Mouse (Mus musculus): ENCODE data around the gene Odf2l. TPM values are rescaled to one million over a fixed set of nuclear protein-coding genes. Genes with fewer than 3 reads are reported as not detected.

Odf2l gene
- polyA plus RNA-seq, 1 experiment, result 3.9 TPM

DNA sequence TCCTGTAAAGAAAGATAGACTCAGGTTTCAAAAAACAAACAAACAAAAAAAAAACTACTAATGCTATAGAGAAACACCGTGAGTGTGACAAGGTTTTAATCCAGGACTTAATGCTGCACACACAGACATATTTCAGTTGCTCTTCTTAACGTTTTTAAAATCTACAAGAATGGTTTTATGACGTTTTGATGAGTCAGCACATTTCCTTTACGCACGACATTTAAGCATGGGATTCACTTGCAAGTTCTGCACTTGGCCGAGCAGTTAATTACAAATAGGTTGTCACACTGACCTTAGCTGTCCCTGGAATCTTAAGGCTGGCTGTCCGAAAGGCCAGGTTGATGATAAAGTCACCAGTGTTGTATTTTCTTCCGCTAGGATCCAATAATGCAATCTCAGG is 37.5 kb upstream of the Odf2l start:
- Histone ChIP-seq H3K79me2 (ENCODE audit: control insufficient read depth, insufficient read depth) (no peaks in the 10 kb centered on the region), H3K4me3 (no peak overlapping the region), H3ac (ENCODE audit: control insufficient read depth, insufficient read length) (no peak overlapping the region), H3K4me2 (ENCODE audit: low read depth) (no peak overlapping the region), H3K27me3 (ENCODE audit: control insufficient read depth, insufficient read depth, insufficient read length) (no peaks in the 10 kb centered on the region), H3K36me3 (ENCODE audit: control insufficient read depth, insufficient read depth) (no peaks in the 10 kb centered on the region)
- TF ChIP-seq TCF3 (IDR thresholded peaks at IDR 0.05; ENCODE audit: insufficient read length, low read depth) (no peak), E2F4 (IDR thresholded peaks at IDR 0.05; ENCODE audit: insufficient read depth) (no peak), REST (IDR thresholded peaks at IDR 0.05; ENCODE audit: insufficient read depth, insufficient read length) (no peak)

DNA sequence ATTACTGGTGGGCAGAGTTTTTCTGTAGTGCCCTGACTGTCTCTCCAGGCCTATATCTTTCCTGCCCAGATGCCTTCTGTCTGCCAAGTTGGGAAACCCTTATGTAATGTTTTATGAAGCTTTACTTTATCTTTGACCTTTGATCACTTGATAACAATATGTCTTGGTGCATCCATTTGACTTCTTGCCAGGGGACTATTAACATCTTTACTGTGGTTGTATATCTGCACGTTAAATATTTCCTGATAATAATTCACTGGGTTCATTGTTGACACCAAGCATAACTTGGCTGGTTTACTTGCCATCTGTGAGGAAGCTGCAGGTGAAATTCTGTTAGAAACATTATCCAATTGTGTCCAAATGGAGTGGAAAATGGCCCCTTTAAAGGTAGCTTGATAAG is 35.3 kb upstream of the Odf2l start:
- no peak overlapping the region for H3ac ChIP-seq (ENCODE audit: control insufficient read depth, insufficient read length)
- H3K79me2 ChIP-seq (ENCODE audit: control insufficient read depth, insufficient read depth), result no peaks in the 10 kb centered on the region
- no peaks in the 10 kb centered on the region for H3K36me3 ChIP-seq (ENCODE audit: control insufficient read depth, insufficient read depth)
- no peak for TF ChIP-seq MAX (IDR thresholded peaks at IDR 0.05; ENCODE audit: low read depth)
- TF ChIP-seq CEBPB (IDR thresholded peaks at IDR 0.05; ENCODE audit: insufficient read depth, poor library complexity, severe bottlenecking), result no peak
- no peak for TF ChIP-seq TCF3 (IDR thresholded peaks at IDR 0.05; ENCODE audit: insufficient read length, low read depth)
- TF ChIP-seq TCF12 (IDR thresholded peaks at IDR 0.05; ENCODE audit: insufficient read depth, poor library complexity, severe bottlenecking), result no peak
- no peak for TF ChIP-seq MYOD1 (IDR thresholded peaks at IDR 0.05; ENCODE audit: control insufficient read depth in 1 of 3, insufficient read length in 2 of 3, low read depth in 2 of 3)
- no peak for TF ChIP-seq POLR2A (IDR thresholded peaks at IDR 0.05; ENCODE audit: insufficient read length, low read depth)
- TF ChIP-seq MYOG (IDR thresholded peaks at IDR 0.05; ENCODE audit: control insufficient read depth in 1 of 3, insufficient read depth in 1 of 3, insufficient read length in 2 of 3, low read depth in 2 of 3), result no peak
- TF ChIP-seq POLR2AphosphoS2 (IDR thresholded peaks at IDR 0.05; ENCODE audit: insufficient read length, low read depth), result no peak
- TF ChIP-seq USF1 (IDR thresholded peaks at IDR 0.05; ENCODE audit: low read depth), result no peak
- TF ChIP-seq SRF (IDR thresholded peaks at IDR 0.05; ENCODE audit: control insufficient read depth, insufficient read length, low read depth), result no peak
- no peak for TF ChIP-seq REST (IDR thresholded peaks at IDR 0.05; ENCODE audit: insufficient read depth, insufficient read length)
- no peak for TF ChIP-seq E2F4 (IDR thresholded peaks at IDR 0.05; ENCODE audit: insufficient read depth)
- no peak overlapping the region for H3K4me2 ChIP-seq (ENCODE audit: low read depth)
- no peak overlapping the region for H3K4me3 ChIP-seq
- H3K27me3 ChIP-seq (ENCODE audit: control insufficient read depth, insufficient read depth, insufficient read length), result no peaks in the 10 kb centered on the region

DNA sequence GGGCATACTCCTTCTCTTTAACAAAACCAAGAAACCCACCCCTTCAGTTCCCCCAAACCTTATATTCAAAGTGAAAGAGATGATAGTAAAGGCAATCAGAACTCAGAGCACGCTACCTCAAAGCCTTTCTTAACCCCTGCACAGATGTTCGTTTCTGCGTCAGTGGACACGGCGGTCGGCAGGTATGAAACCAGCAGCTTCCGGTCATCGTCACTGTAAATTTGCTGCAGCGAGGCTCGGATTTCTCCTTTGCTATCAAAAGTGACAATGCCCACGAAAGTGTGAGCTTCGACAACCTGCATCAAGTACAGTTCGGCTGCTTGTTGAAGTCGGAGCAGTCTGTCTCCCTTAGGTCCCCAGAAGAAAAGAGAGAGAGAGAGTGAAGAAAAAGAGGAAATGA is 32.2 kb upstream of the Odf2l start:
- TF ChIP-seq POLR2AphosphoS2 (IDR thresholded peaks at IDR 0.05; ENCODE audit: insufficient read length, low read depth) (no peak), TCF12 (IDR thresholded peaks at IDR 0.05; ENCODE audit: insufficient read depth, poor library complexity, severe bottlenecking) (no peak), TCF3 (IDR thresholded peaks at IDR 0.05; ENCODE audit: insufficient read length, low read depth) (no peak), CEBPB (IDR thresholded peaks at IDR 0.05; ENCODE audit: insufficient read depth, poor library complexity, severe bottlenecking) (no peak), MYOD1 (IDR thresholded peaks at IDR 0.05; ENCODE audit: control insufficient read depth in 1 of 3, insufficient read length in 2 of 3, low read depth in 2 of 3) (no peak), USF1 (IDR thresholded peaks at IDR 0.05; ENCODE audit: low read depth) (no peak), POLR2A (IDR thresholded peaks at IDR 0.05; ENCODE audit: insufficient read length, low read depth) (no peak), REST (IDR thresholded peaks at IDR 0.05; ENCODE audit: insufficient read depth, insufficient read length) (no peak), MAX (IDR thresholded peaks at IDR 0.05; ENCODE audit: low read depth) (no peak), MYOG (IDR thresholded peaks at IDR 0.05; ENCODE audit: control insufficient read depth in 1 of 3, insufficient read depth in 1 of 3, insufficient read length in 2 of 3, low read depth in 2 of 3) (no peak), SRF (IDR thresholded peaks at IDR 0.05; ENCODE audit: control insufficient read depth, insufficient read length, low read depth) (no peak)
- no peak overlapping the region for H3K4me2 ChIP-seq (ENCODE audit: low read depth)
- H3K79me2 ChIP-seq (ENCODE audit: control insufficient read depth, insufficient read depth), result no peaks in the 10 kb centered on the region
- no peaks in the 10 kb centered on the region for H3K27me3 ChIP-seq (ENCODE audit: control insufficient read depth, insufficient read depth, insufficient read length)
- no peaks in the 10 kb centered on the region for H3K36me3 ChIP-seq (ENCODE audit: control insufficient read depth, insufficient read depth)
- H3ac ChIP-seq (ENCODE audit: control insufficient read depth, insufficient read length), result no peak overlapping the region
- H3K4me3 ChIP-seq, result no peak overlapping the region

DNA sequence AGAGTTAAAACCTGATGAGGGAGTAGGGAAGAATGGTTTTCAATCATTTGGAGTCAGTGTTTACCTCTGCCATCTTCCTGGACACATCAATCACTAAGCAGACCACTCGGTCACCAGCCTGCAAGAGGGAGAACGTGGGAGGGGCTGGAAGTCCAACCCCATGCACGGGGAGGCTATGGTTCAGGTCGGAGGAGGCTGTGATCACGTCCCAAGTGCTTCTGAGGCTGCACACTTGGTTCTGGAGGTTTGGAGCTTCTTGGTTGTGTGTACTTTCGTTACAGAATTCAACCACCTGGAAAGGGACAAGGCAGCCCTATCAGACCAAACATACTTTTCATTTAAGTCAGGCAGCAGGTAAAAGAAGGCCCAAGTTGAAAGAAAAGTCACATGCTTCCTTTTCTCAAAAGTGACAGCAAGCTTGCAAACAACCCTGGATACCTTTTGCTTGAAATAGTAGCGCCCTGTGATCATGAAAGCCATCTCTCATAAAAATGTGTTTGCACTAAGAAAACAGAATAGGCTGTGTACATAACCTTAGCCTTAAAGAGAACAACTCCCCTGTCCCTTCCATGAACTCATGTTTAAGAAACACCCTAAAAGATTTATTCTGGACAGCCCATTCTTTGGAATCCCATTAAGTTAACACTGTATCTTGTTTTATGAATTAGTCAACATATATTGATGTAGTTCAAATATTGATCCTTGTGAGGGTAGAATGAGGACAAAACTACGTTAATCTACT is 30.4 kb upstream of the Odf2l start:
- Histone ChIP-seq H3K4me3 (no peak overlapping the region), H3ac (ENCODE audit: control insufficient read depth, insufficient read length) (no peak overlapping the region), H3K79me2 (ENCODE audit: control insufficient read depth, insufficient read depth) (no peaks in the 10 kb centered on the region), H3K4me2 (ENCODE audit: low read depth) (no peak overlapping the region), H3K27me3 (ENCODE audit: control insufficient read depth, insufficient read depth, insufficient read length) (no peaks in the 10 kb centered on the region), H3K36me3 (ENCODE audit: control insufficient read depth, insufficient read depth) (no peaks in the 10 kb centered on the region)
- TF ChIP-seq POLR2A (IDR thresholded peaks at IDR 0.05; ENCODE audit: insufficient read length, low read depth), result no peak
- no peak for TF ChIP-seq MAX (IDR thresholded peaks at IDR 0.05; ENCODE audit: low read depth)
- no peak for TF ChIP-seq POLR2AphosphoS2 (IDR thresholded peaks at IDR 0.05; ENCODE audit: insufficient read length, low read depth)
- no peak for TF ChIP-seq E2F4 (IDR thresholded peaks at IDR 0.05; ENCODE audit: insufficient read depth)
- TF ChIP-seq SRF (IDR thresholded peaks at IDR 0.05; ENCODE audit: control insufficient read depth, insufficient read length, low read depth), result no peak
- TF ChIP-seq CEBPB (IDR thresholded peaks at IDR 0.05; ENCODE audit: insufficient read depth, poor library complexity, severe bottlenecking), result no peak
- TF ChIP-seq MYOD1 (IDR thresholded peaks at IDR 0.05; ENCODE audit: control insufficient read depth in 1 of 3, insufficient read length in 2 of 3, low read depth in 2 of 3), result no peak
- no peak for TF ChIP-seq USF1 (IDR thresholded peaks at IDR 0.05; ENCODE audit: low read depth)
- TF ChIP-seq TCF3 (IDR thresholded peaks at IDR 0.05; ENCODE audit: insufficient read length, low read depth), result no peak
- no peak for TF ChIP-seq MYOG (IDR thresholded peaks at IDR 0.05; ENCODE audit: control insufficient read depth in 1 of 3, insufficient read depth in 1 of 3, insufficient read length in 2 of 3, low read depth in 2 of 3)
- TF ChIP-seq REST (IDR thresholded peaks at IDR 0.05; ENCODE audit: insufficient read depth, insufficient read length), result no peak
- no peak for TF ChIP-seq TCF12 (IDR thresholded peaks at IDR 0.05; ENCODE audit: insufficient read depth, poor library complexity, severe bottlenecking)

All from myocyte (in vitro differentiated cells).